Mouse (Mus musculus) embryonic facial prominence, embryonic 10.5 days (tissue): ENCODE measurements around the gene Cdca7l. TPM values are rescaled to one million over a fixed set of nuclear protein-coding genes. Genes with fewer than 3 reads are reported as not detected.

Source experiments
- DNase-seq: peaks from one replicate; pipeline ENCODE4 v3.0.0-alpha.2; 2017; ENCODE audit warnings: low spot score
- H3K27ac ChIP-seq: fragments of 300-500 bp; sonication (generic); replicated peaks from 2 replicates; pipeline ENCODE4 v1.5.1; 2016; ENCODE audit warnings: mild to moderate bottlenecking
- H3K27me3 ChIP-seq: fragments of 300-500 bp; sonication (generic); replicated peaks from 2 replicates; pipeline ENCODE4 v1.6.1; 2016; ENCODE audit warnings: low read depth, mild to moderate bottlenecking; ENCODE audit not compliant: poor library complexity, severe bottlenecking
- H3K36me3 ChIP-seq: fragments of 300-500 bp; sonication (generic); replicated peaks from 2 replicates; pipeline ENCODE4 v1.6.1; 2016; ENCODE audit warnings: mild to moderate bottlenecking, moderate library complexity
- H3K4me1 ChIP-seq: fragments of 300-500 bp; sonication (generic); 2 replicates; pipeline ENCODE4 v1.6.1; 2016
- H3K4me3 ChIP-seq: fragments of 300-500 bp; sonication (generic); 2 replicates; pipeline ENCODE4 v1.5.1; 2016; ENCODE audit warnings: mild to moderate bottlenecking, moderate library complexity
- H3K9me3 ChIP-seq: fragments of 300-500 bp; sonication (generic); 2 replicates; pipeline ENCODE4 v1.6.1; 2016; ENCODE audit warnings: mild to moderate bottlenecking
- WGBS: fragments of 180-500 bp; shearing (Covaris S2); methylation state at CpG from one replicate; pipeline ENCODE4 v1.1.7; 2016; 5-methylcytosine and 5-hydroxymethylcytosine counted together
- polyA plus RNA-seq: library from polyadenylated mRNA; unstranded; fragments of >200 nt; fragmentation: Nextera tagmentation; extraction: Ambion mirVana; gene quantifications from 2 replicates; pipeline ENCODE4 v1.2.1, GENCODE M21; 2016

Gene Cdca7l
- polyA plus RNA-seq, 1 experiment from 2014 or later, result 52.1 TPM

- Histone ChIP-seq H3K27ac (no peak overlapping the region), H3K27me3 (no peaks in the 10 kb centered on the region), H3K36me3 (no peaks in the 10 kb centered on the region), H3K9me3 (no peaks in the 10 kb centered on the region), H3K4me1 (no peaks in the 10 kb centered on the region), H3K4me3 (no peak overlapping the region)
- 56% methylated on average over 4 of the region's 4 CpGs for WGBS
- no peak for DNase-seq
These were observed 16.2 kb downstream of the Cdca7l start for GRCm38 (mm10) chr12:117820138-117820858.

- H3K9me3 ChIP-seq, result no peaks in the 10 kb centered on the region
- H3K4me1 ChIP-seq, result no peaks in the 10 kb centered on the region
- H3K27me3 ChIP-seq, result no peaks in the 10 kb centered on the region
- no peak overlapping the region for H3K4me3 ChIP-seq
- no peak for DNase-seq
- H3K36me3 ChIP-seq, result no peaks in the 10 kb centered on the region
- H3K27ac ChIP-seq, result no peak overlapping the region
These were observed 16.8 kb downstream of the Cdca7l start for GRCm38 (mm10) chr12:117820859-117821221.

DNA sequence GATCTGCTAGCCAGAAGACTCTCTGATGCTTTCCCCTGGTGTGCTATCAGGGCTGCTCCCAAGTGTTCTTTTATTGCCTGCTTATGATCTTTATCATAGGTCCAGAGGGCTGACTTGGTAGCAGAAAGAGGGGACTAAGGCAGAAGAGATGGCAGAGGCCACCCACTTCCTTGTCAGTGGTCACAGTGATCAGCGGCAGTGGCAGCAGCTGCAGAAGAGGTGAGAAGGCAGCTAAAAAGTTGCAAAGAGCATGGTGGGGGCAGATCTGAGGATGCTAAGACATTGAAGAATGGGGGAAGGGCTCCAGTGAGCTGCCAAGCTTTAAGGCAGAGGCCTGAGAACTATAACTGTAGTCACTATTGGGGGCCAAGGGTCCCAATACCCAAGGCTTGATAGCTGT, 17.3 kb downstream of the Cdca7l start:
- H3K4me3 ChIP-seq, result no peak overlapping the region
- no peaks in the 10 kb centered on the region for H3K9me3 ChIP-seq
- H3K27ac ChIP-seq, result no peak overlapping the region
- no peaks in the 10 kb centered on the region for H3K36me3 ChIP-seq
- H3K4me1 ChIP-seq, result no peaks in the 10 kb centered on the region
- DNase-seq, result no peak
- no peaks in the 10 kb centered on the region for H3K27me3 ChIP-seq
- WGBS, result 83% methylated on average over 1 of the region's 1 CpGs

DNA sequence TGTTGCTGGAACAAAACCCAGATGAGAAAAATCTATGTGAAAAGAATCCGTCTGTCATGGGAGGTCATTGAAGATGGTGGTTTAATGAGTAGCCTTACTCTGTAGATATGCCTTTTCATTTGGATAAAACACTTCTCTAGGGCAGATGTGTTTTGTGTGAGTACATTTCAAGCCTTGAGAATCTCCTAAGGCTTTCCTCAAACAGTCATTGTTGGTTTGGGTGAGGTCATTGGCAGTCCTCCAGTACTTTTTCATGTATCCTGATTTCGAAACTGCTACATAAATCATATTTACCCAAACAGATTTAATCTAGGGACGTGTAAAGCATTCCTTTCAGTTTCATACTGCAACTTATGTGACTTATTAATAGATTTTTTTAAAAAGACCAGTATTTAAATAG, 24.3 kb downstream of the Cdca7l start:
- no peak for DNase-seq
- H3K4me3 ChIP-seq, result no peak overlapping the region
- H3K27me3 ChIP-seq, result no peaks in the 10 kb centered on the region
- WGBS, result 83% methylated on average over 3 of the region's 3 CpGs
- no peaks in the 10 kb centered on the region for H3K9me3 ChIP-seq
- no peaks in the 10 kb centered on the region for H3K4me1 ChIP-seq
- H3K36me3 ChIP-seq, result no peaks in the 10 kb centered on the region
- no peak overlapping the region for H3K27ac ChIP-seq

- H3K27me3 ChIP-seq, result no peaks in the 10 kb centered on the region
- WGBS, result 72% methylated on average over 8 of the region's 8 CpGs
- no peaks in the 10 kb centered on the region for H3K4me1 ChIP-seq
- no peaks in the 10 kb centered on the region for H3K9me3 ChIP-seq
- no peak for DNase-seq
- H3K27ac ChIP-seq, result no peak overlapping the region
- no peak overlapping the region for H3K4me3 ChIP-seq
- no peaks in the 10 kb centered on the region for H3K36me3 ChIP-seq
These were observed 27.4 kb downstream of the Cdca7l start for GRCm38 (mm10) chr12:117831351-117831961.

GRCm38 (mm10) chr12:117832190-117832589, 28.1 kb downstream of the Cdca7l start:
- no peaks in the 10 kb centered on the region for H3K9me3 ChIP-seq
- no peak overlapping the region for H3K4me3 ChIP-seq
- no peaks in the 10 kb centered on the region for H3K4me1 ChIP-seq
- H3K27me3 ChIP-seq, result no peaks in the 10 kb centered on the region
- WGBS, result 60% methylated on average over 5 of the region's 5 CpGs
- H3K27ac ChIP-seq, result no peak overlapping the region
- no peaks in the 10 kb centered on the region for H3K36me3 ChIP-seq
- no peak for DNase-seq

GRCm38 (mm10) chr12:117834652-117835051, 30.6 kb downstream of the Cdca7l start:
- WGBS, result 77% methylated on average over 2 of the region's 2 CpGs
- no peaks in the 10 kb centered on the region for H3K9me3 ChIP-seq
- no peak for DNase-seq
- H3K4me3 ChIP-seq, result no peak overlapping the region
- H3K4me1 ChIP-seq, result no peaks in the 10 kb centered on the region
- no peaks in the 10 kb centered on the region for H3K36me3 ChIP-seq
- no peaks in the 10 kb centered on the region for H3K27me3 ChIP-seq
- H3K27ac ChIP-seq, result no peak overlapping the region

- H3K27me3 ChIP-seq, result no peaks in the 10 kb centered on the region
- H3K27ac ChIP-seq, result no peak overlapping the region
- no peaks in the 10 kb centered on the region for H3K9me3 ChIP-seq
- no peak overlapping the region for H3K4me3 ChIP-seq
- DNase-seq, result no peak
- WGBS, result 67% methylated on average over 10 of the region's 10 CpGs
- no peaks in the 10 kb centered on the region for H3K36me3 ChIP-seq
- no peaks in the 10 kb centered on the region for H3K4me1 ChIP-seq
These were observed 31.3 kb downstream of the Cdca7l start for GRCm38 (mm10) chr12:117835371-117835770.

GRCm38 (mm10) chr12:117837376-117837775, 33.3 kb downstream of the Cdca7l start:
- no peak for DNase-seq
- H3K4me1 ChIP-seq, result no peaks in the 10 kb centered on the region
- no peaks in the 10 kb centered on the region for H3K9me3 ChIP-seq
- peaks cover 2% of the 10 kb centered on the region; the same call in 1 of the 2 replicates for H3K27me3 ChIP-seq
- no peak overlapping the region for H3K4me3 ChIP-seq
- 93% methylated on average over 4 of the region's 4 CpGs for WGBS
- H3K27ac ChIP-seq, result no peak overlapping the region
- H3K36me3 ChIP-seq, result no peaks in the 10 kb centered on the region

DNA sequence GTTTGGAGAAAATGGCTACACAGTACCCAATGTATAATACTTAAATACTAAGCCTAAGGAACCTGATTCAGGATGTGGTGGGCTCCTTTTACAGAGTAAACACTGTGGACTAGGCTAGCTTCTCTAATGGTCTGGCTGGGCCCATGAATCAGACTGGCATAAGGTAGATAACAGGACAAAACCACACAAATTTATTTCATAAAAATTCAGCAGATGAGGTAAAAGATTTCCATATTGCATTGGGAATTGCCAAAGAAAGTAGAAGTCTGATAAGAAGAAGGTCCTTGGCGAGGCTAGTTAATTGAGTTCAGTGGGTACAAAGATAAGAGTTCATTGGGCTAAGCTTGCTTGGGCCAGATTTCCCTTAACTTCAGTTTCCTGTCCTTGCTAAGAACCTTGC, 36.6 kb downstream of the Cdca7l start:
- no peak for DNase-seq
- no peaks in the 10 kb centered on the region for H3K36me3 ChIP-seq
- WGBS, result 83% methylated on average over 1 of the region's 1 CpGs
- H3K9me3 ChIP-seq, result no peaks in the 10 kb centered on the region
- H3K27me3 ChIP-seq, result peaks cover 7% of the 10 kb centered on the region
- H3K27ac ChIP-seq, result no peak overlapping the region
- H3K4me1 ChIP-seq, result peaks cover 21% of the 10 kb centered on the region
- H3K4me3 ChIP-seq, result no peak overlapping the region

DNA sequence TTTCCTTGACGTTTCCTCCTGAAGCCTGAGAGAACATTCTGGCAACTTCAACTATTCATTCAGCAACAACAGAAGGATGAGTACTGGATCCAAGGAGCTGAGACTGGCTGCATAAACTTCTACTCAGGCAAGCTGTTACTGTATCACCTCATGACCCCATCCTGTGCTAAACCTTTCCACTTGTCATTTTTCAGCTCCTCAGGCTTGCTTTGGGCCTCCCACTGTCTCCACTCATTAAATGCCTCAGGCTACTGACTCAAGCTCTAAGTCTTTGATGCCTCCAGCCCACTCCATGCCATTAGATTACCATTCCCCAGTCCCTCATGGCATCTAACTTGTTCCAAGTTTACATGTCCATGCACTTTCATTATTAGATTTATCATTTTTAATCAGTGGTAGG, 38.6 kb downstream of the Cdca7l start:
- Histone ChIP-seq H3K9me3 (no peaks in the 10 kb centered on the region), H3K4me1 (peaks cover 23% of the 10 kb centered on the region), H3K36me3 (no peaks in the 10 kb centered on the region), H3K4me3 (no peak overlapping the region), H3K27me3 (peaks cover 7% of the 10 kb centered on the region), H3K27ac (peak overlapping the region; percentile 97; the same call in 1 of the 2 replicates)
- 87% methylated on average over 1 of the region's 1 CpGs for WGBS
- no peak for DNase-seq

- DNase-seq, result peak; percentile 87
- H3K36me3 ChIP-seq, result peaks cover under 1% of the 10 kb centered on the region; the same call in 1 of the 2 replicates
- H3K4me3 ChIP-seq, result peak overlapping the region; percentile 89
- peaks cover 7% of the 10 kb centered on the region for H3K27me3 ChIP-seq
- peak overlapping the region; percentile 97 for H3K27ac ChIP-seq
- under 1% methylated on average over 75 of the region's 75 CpGs for WGBS
- no peaks in the 10 kb centered on the region for H3K9me3 ChIP-seq
- H3K4me1 ChIP-seq, result peaks cover 23% of the 10 kb centered on the region
These were observed 39.4 kb downstream of the Cdca7l start for GRCm38 (mm10) chr12:117843302-117844074.

GRCm38 (mm10) chr12:117844075-117844408, 40.0 kb downstream of the Cdca7l start:
- WGBS, result 0% methylated on average over 15 of the region's 15 CpGs
- no peaks in the 10 kb centered on the region for H3K9me3 ChIP-seq
- peaks cover 4% of the 10 kb centered on the region; the same call in 1 of the 2 replicates for H3K36me3 ChIP-seq
- peaks cover 23% of the 10 kb centered on the region for H3K4me1 ChIP-seq
- H3K4me3 ChIP-seq, result peak overlapping the region; percentile 89
- no peak for DNase-seq
- H3K27me3 ChIP-seq, result peaks cover 7% of the 10 kb centered on the region
- H3K27ac ChIP-seq, result peak overlapping the region; percentile 97
